Mouse (Mus musculus) bone marrow, adult 2 months (tissue): ENCODE data around the gene Znhit1.

ENCODE experiments used
- CTCF ChIP-seq: fragments of 200-500 bp; IDR thresholded peaks from 2 replicates; pipeline ENCODE4 v1.5.1; 2011; ENCODE audit warnings: low read length, control low read depth; ENCODE audit not compliant: control insufficient read depth, insufficient read depth
- POLR2A ChIP-seq: fragments of 200-500 bp; IDR thresholded peaks from 2 replicates; pipeline ENCODE4 v1.6.1; 2011; ENCODE audit warnings: low read depth, mild to moderate bottlenecking, control low read depth, low read length, borderline replicate concordance; ENCODE audit not compliant: control insufficient read depth

GRCm38 (mm10) chr5:136939284-136939683 is 48.5 kb downstream of the Znhit1 start:
- TF ChIP-seq CTCF (peak; percentile 65), POLR2A (no peak)
